ENCODE assay signal across 10 mouse cellular contexts in genomic region chr3:93593512-93593911, GRCm38 (mm10). TPM values are rescaled to one million over a fixed set of nuclear protein-coding genes. Genes with fewer than 3 reads are reported as not detected.
DNase-seq lines count a peak whose midpoint lies in the region; ATAC-seq and TF ChIP-seq lines count a peak whose summit lies in the region.
"Had no signal": no experiment of that assay in that cellular context is flagged by ENCODE, and none has a peak within 500 bp of the region (broad histone marks: within the 10 kb centered on the region; RNA-seq: fewer than 3 reads in every experiment).

No protein-coding gene starts in this region.

- intact Hi-C loops in gastrocnemius, adult 2 months (cut with DNase I) = loop anchor here (1.0 kb wide), 1 partner anchor 46 kb away; no protein-coding TSS in a partner anchor

- H3K9me3 ChIP-seq in heart, embryonic 11.5 days (replicated peaks; ENCODE audit: control insufficient read depth, low read length) = no peaks in the 10 kb centered on the region
- H3K9me3 ChIP-seq: hindbrain, embryonic 15.5 days had no signal

- H3K4me1 ChIP-seq in heart, embryonic 11.5 days (ENCODE audit: control insufficient read depth, insufficient read depth, low read length) = 0 out of 2 replicates have a peak, but pooled peaks cover 4% of the 10 kb centered on the region
- H3K4me1 ChIP-seq: hindbrain, embryonic 15.5 days had no signal

- H3K4me3 ChIP-seq in heart, embryonic 11.5 days (ENCODE audit: low read depth, low read length) = no peak overlapping the region
- no peak overlapping the region for H3K4me3 ChIP-seq in gastrocnemius, adult 2 months
- H3K4me3 ChIP-seq: hindbrain, embryonic 15.5 days had no signal

- 44% methylated on average over 1 of the region's 1 CpGs for whole genome bisulfite sequencing in heart, embryonic 11.5 days (ENCODE audit: insufficient replicate concordance)

- no peak overlapping the region for H3K9ac ChIP-seq in heart, embryonic 11.5 days (ENCODE audit: low read depth, low read length)
- H3K9ac ChIP-seq: hindbrain, embryonic 15.5 days had no signal

- H3K27me3 ChIP-seq in heart, embryonic 11.5 days (ENCODE audit: control insufficient read depth, insufficient read depth, low read length) = no peaks in the 10 kb centered on the region
- H3K27me3 ChIP-seq: hindbrain, embryonic 15.5 days had no signal

- no peak for ATAC-seq in heart, embryonic 11.5 days (replicated peaks; ENCODE audit: insufficient number of reproducible peaks, low FRiP score, low TSS enrichment)
- peak; percentile 70; the same call in 1 of the 2 replicates for ATAC-seq in neutrophil, adult 5-6 weeks (ENCODE audit: extremely low read depth, insufficient number of reproducible peaks, low FRiP score, poor library complexity, severe bottlenecking)

- no peaks in the 10 kb centered on the region for H3K36me3 ChIP-seq in heart, embryonic 11.5 days (ENCODE audit: control insufficient read depth, insufficient read depth, low read length)
- H3K36me3 ChIP-seq: hindbrain, embryonic 15.5 days had no signal

- DNase-seq in heart, adult 11 months = peak; percentile 95
- peak; percentile 80 for DNase-seq in 416B (ENCODE audit: low read depth)
- DNase-seq in adrenal gland, adult (ENCODE audit: inconsistent age in 2 of 2, low spot score in 1 of 2) = peak; percentile 59 to 92
- peak; percentile 63 for DNase-seq in gastrocnemius, adult 2 months
- DNase-seq in kidney, postnatal 4 days = peak; percentile 53 to 64
- no peak for DNase-seq in Muller cell, postnatal 12 days (ENCODE audit: inconsistent ontology term)

- TF ChIP-seq CTCF in gastrocnemius, adult 2 months (IDR thresholded peaks at IDR 0.05) = peak; percentile 80

- H3K27ac ChIP-seq in heart, embryonic 11.5 days (ENCODE audit: low read depth, low read length) = no peak overlapping the region
- no peak overlapping the region for H3K27ac ChIP-seq in gastrocnemius, adult 2 months
- H3K27ac ChIP-seq: hindbrain, embryonic 15.5 days had no signal

- H3K4me2 ChIP-seq in heart, embryonic 11.5 days = no peak overlapping the region
- H3K4me2 ChIP-seq: hindbrain, embryonic 15.5 days had no signal

RNA-seq across cellular contexts. Expression of gene S100a10, which starts 38.6 kb away (rescaled TPM):
- polyA plus RNA-seq in heart, embryonic 11.5 days (2014; fragmentation: Nextera tagmentation; extraction: Ambion mirVana) = 216 and 222 TPM in 2 replicates
- 10 to 100 TPM; 29.0 to 61.7 TPM for total RNA-seq in gastrocnemius, adult 2 months (2021)
- total RNA-seq in neutrophil, adult 5-6 weeks (2017) = 406 and 416 TPM in 2 replicates

RNA-seq across cellular contexts. Expression of gene Tdpoz2, which starts 59.0 kb away (rescaled TPM):
- polyA plus RNA-seq in heart, embryonic 11.5 days (2014; fragmentation: Nextera tagmentation; extraction: Ambion mirVana) = not detected in 2 replicates
- total RNA-seq in gastrocnemius, adult 2 months (2021) = not detected
- total RNA-seq in neutrophil, adult 5-6 weeks (2017) = not detected in 2 replicates
- polyA plus RNA-seq: hindbrain, embryonic 15.5 days; neural tube, embryonic 11.5 days had no signal
